Mouse (Mus musculus) MEL-GATA-1-ER (cell line): ENCODE data around the gene Tbc1d25.

Source experiments
- DNase-seq: peaks from one replicate; pipeline ENCODE4 v3.0.0-alpha.2; 2012; ENCODE audit warnings: low read depth; ENCODE audit errors: extremely low read depth

The Tbc1d25 gene

GRCm38 (mm10) chrX:8105019-8105418 is 71.0 kb downstream of the Tbc1d25 start:
- DNase-seq = no peak
